Mouse (Mus musculus): Measurements from ENCODE around the gene Myo15.
"Not testable (repeated sequence)": the region's sequence is repeated elsewhere in the genome, so short reads cannot be mapped to it uniquely, and the experiment has no call there.

Gene Myo15

DNA sequence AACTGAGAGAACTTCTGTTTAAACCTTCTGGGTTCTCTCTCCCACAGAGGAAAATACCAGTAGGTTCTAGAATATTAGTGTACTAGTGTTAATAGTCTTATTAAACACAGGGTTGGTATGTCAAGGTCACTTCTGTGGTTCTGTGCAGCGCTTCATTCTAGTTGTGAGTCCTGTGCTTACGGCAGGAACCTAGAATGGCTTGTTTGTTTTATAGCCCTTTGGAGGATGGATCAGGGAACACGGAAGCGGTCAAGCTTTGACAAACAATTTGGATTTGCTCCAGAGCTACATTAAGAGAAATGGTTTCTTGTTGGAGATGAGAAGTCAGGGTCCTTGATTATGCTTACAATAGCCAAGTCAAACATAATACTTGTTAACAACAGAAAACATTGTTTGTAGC is 76.3 kb downstream of the Myo15 start:
- no peak for DNase-seq (ENCODE audit: low read depth)

DNA sequence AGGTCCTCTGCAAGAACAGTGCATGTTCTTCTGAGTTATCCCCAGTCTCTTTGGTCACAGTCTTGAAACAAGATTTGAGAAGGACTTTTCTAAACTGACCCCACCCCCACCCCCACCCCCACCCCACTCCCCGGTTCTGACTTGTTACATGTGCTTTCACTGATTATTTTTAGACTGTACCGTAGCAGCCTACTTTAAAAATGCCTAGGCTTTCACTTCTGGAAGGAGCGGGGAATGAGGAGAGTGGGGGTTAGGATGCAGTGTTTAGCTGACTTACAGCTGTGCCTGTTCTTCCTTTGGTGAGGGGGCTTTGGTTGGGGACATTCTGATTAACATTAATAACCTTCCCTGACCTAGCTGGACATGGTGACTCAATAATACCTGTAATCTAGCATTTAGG is 79.0 kb downstream of the Myo15 start:
- DNase-seq (ENCODE audit: low read depth), result no peak

DNA sequence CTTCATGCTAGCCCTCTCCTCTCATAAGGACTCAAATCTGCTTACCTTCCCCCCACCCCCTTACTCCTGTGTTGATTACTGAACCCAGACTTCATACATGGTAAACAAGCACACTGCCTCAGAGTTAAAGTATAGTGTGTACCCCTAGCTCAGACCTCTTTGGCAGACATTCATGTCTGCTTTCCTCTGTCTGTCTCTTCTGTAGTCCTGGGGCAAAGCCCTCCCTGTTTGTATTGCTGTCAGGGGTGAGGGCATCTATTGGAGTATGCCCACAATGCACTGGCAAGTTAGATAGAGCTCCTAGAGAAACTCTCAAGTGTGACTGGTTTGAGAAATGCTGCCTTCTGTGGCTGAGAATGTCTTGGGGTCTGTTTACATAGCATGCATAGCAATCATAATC is 84.0 kb downstream of the Myo15 start:
- no peak for DNase-seq (ENCODE audit: low read depth)

DNA sequence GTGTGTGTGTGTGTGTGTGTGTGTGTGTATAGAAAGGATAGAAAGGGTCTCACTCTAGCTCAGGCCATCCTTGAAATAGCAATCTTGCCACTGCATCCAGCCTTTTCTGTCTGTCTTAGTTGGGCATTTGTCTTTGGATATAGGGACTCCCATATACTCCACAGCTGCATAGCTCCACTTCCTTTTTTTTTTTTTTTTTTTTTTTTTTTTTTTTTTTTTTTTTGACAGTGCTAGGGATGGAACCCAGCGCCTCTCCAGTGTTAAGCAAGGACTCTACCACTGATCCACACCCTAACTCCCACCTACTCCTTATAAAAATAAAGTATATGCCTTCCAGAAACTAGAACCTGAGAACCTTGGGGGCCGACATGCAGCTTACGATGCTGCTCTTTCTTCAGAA is 88.5 kb downstream of the Myo15 start:
- DNase-seq (ENCODE audit: low read depth), result no peak

DNA sequence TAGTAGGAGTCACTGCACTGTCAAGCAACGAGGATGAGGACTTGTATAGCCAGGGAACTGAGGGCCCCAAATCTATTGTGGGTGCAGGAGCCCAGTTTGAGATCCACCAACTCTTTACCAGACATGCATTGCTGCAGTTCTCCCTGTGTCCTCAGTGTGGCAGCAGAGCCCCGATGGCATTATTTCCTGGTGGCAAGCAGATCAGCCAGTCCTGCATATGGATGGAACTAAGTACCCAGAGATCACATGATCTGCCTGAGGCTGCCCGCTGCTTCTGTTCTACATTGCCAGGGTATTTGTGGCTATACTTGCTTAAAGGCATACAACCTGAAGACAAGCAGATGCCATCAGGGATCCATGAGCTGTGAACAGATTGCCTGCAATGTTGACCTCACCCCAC is 90.2 kb downstream of the Myo15 start:
- peak; percentile 77 for DNase-seq (ENCODE audit: low read depth)

DNA sequence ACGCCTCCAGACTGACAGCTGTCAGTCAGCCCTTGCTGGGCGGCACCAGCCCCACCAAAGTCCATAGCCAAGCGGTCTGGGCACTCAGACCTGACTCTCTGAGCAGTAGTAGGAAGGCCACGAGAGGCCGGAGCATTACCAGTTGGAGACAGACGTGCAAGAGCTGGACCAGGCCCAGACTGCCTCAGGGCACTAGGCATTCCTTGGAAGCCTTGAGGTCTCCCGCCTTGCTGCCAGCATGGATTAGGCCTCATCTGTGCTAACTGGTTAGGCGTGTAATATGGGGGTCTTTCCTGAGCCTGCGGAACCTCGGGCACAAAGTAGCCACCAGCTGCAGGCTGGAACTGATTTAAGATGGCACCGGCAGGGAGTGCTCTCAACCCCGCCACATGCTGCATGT is 104.9 kb downstream of the Myo15 start:
- DNase-seq (ENCODE audit: low read depth), result not testable (repeated sequence)
